Mouse (Mus musculus) gastrocnemius, adult 18-20 months (tissue): ENCODE data around the gene Sem1. TPM values are rescaled to one million over a fixed set of nuclear protein-coding genes. Genes with fewer than 3 reads are reported as not detected.
"Not testable (repeated sequence)": the region's sequence is repeated elsewhere in the genome, so short reads cannot be mapped to it uniquely, and the experiment has no call there.

Experiments
- DNase-seq: peaks from one replicate; pipeline ENCODE4 v3.0.0; 2021; ENCODE audit warnings: low spot score
- long read RNA-seq, 2 experiments: library from polyadenylated mRNA; stranded (forward); transcript quantifications; one replicate each; pipeline ENCODE4 v2.0.0; 2021
- total RNA-seq, 2 experiments: library from RNA; stranded (reverse); gene quantifications; 2 replicates each; pipeline ENCODE4 v1.2.3; 2021

Sem1 gene
- total RNA-seq, result 10 to 100 TPM; 57.3 to 61.7 TPM
- long read RNA-seq, experiment 1, transcript Sem1-201 (3 exons, 1,472 nt), result major isoform, 227 of 232 reads
- long read RNA-seq, experiment 1, partial matches to known transcripts, result 0 of 232 reads
- long read RNA-seq, experiment 1, other reads (novel, unspliced or antisense), result 5 of 232 reads
- long read RNA-seq, experiment 2, transcript Sem1-201 (3 exons, 1,472 nt), result major isoform, 179 of 184 reads
- long read RNA-seq, experiment 2, partial matches to known transcripts, result 1 of 184 reads
- long read RNA-seq, experiment 2, other reads (novel, unspliced or antisense), result 4 of 184 reads

- peak; percentile 90 for DNase-seq
Measured at GRCm38 (mm10) chr6:6578304-6579149, at the start of gene Sem1. Gene Sem1 (minus strand): TSS chr6:6578663.

GRCm38 (mm10) chr6:6622846-6623749 is 44.6 kb upstream of the Sem1 start:
- DNase-seq, result peak; percentile 1

GRCm38 (mm10) chr6:6603561-6604544 is 25.4 kb upstream of the Sem1 start:
- no peak for DNase-seq

GRCm38 (mm10) chr6:6586313-6586712 is 7.8 kb upstream of the Sem1 start:
- DNase-seq, result no peak

GRCm38 (mm10) chr6:6581849-6582248 is 3.4 kb upstream of the Sem1 start:
- DNase-seq, result no peak

- DNase-seq, result no peak
Measured at GRCm38 (mm10) chr6:6577741-6578284, 650 bp downstream of the Sem1 start.

GRCm38 (mm10) chr6:6577291-6577690 is 1.2 kb downstream of the Sem1 start:
- no peak for DNase-seq

- DNase-seq, result no peak
Measured at GRCm38 (mm10) chr6:6575796-6576195, 2.7 kb downstream of the Sem1 start.

- DNase-seq, result no peak
Measured at GRCm38 (mm10) chr6:6568436-6568835, 10.0 kb downstream of the Sem1 start.

GRCm38 (mm10) chr6:6563691-6564090 is 14.8 kb downstream of the Sem1 start:
- no peak for DNase-seq

GRCm38 (mm10) chr6:6562716-6563115 is 15.7 kb downstream of the Sem1 start:
- peak; percentile 12 for DNase-seq

- DNase-seq, result no peak
Measured at GRCm38 (mm10) chr6:6557647-6558046, 20.8 kb downstream of the Sem1 start.

GRCm38 (mm10) chr6:6552006-6552405 is 26.5 kb downstream of the Sem1 start:
- no peak for DNase-seq

GRCm38 (mm10) chr6:6547997-6548396 is 30.5 kb downstream of the Sem1 start:
- no peak for DNase-seq

- DNase-seq, result no peak
Measured at GRCm38 (mm10) chr6:6544255-6544645, 34.2 kb downstream of the Sem1 start.

GRCm38 (mm10) chr6:6543606-6544254 is 34.7 kb downstream of the Sem1 start:
- no peak for DNase-seq

GRCm38 (mm10) chr6:6542133-6542532 is 36.3 kb downstream of the Sem1 start:
- no peak for DNase-seq

GRCm38 (mm10) chr6:6536781-6537466 is 41.5 kb downstream of the Sem1 start:
- no peak for DNase-seq

- not testable (repeated sequence) for DNase-seq
Measured at GRCm38 (mm10) chr6:6536359-6536758, 42.1 kb downstream of the Sem1 start.
